Mouse (Mus musculus): ENCODE results near the gene 2700081O15Rik.

The 2700081O15Rik gene

GRCm38 (mm10) chr19:7420841-7421601 lies 3.6 kb downstream of the 2700081O15Rik start:
- DNase-seq (ENCODE audit: low spot score in 2 of 2): peak in 1 of 2 experiments; percentile 16

DNA sequence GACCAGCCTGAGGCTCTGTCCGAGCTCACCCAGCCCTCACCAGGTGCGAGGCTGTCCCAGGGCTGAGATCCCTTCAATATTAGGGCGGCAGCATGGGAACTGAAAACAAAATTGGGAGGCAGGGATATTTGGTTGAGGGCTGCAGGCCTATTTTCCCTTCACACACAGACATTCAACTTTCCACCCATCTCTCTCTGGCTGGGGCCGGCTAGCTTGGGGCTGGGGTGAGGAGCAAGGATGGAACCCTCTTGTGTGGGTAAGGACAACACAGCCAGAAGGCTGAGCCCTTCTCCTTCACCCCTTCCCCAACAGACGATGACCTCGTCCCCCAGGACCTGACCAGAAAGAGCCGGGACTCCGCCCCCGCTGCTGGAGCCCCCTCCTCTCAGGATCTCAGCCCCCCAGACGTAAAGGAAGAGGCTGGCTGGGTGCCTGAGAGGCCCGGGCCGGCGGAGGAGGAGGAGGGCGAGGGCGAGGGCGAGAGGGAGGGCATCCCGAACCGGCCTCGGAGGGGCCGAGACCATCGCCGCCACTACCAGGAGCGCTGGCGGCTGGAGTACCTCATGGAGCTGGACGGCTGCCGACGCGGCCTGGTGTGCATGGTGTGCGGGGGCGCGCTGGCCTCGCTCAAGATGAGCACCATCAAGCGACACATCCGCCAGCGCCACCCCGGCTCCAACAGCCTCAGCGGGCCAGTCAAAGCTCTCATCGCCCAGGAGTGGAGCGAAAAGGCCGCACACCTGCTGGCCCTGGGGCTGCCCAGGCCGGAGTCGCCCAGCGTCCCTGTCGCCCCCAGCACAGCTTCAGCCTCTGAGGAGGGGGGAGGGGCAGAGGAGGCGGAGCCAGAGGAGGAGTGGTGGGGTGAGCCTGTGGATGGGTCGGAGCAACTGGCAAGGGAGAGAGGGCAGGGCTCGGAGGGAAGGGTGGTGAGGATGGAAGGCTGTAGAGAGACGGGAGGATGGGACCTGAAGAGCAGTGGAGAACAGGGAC lies 4.5 kb downstream of the 2700081O15Rik start:
- DNase-seq (ENCODE audit: low spot score in 2 of 2): peak in 1 of 2 experiments; percentile 16

DNA sequence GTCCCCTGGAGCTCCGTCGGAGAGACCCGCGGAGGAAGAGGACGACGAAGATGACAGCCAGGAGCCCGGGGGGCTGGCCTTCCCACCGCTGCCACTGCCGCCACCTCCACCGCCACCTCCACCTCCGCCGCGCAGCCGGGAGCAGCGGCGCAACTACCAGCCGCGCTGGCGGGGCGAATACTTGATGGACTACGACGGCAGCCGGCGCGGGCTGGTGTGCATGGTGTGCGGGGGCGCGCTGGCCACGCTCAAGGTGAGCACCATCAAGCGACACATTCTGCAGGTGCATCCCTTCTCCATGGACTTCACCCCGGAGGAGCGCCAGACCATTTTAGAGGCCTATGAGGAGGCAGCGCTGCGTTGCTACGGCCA lies 5.2 kb downstream of the 2700081O15Rik start:
- no peak for DNase-seq (ENCODE audit: low spot score in 2 of 2)

- DNase-seq (ENCODE audit: low spot score in 2 of 2): peak; percentile 45 to 64
Observed at GRCm38 (mm10) chr19:7423028-7423655, 5.7 kb downstream of the 2700081O15Rik start.

GRCm38 (mm10) chr19:7423656-7424030 lies 6.2 kb downstream of the 2700081O15Rik start:
- no peak for DNase-seq (ENCODE audit: low spot score in 2 of 2)

- DNase-seq (ENCODE audit: low spot score in 2 of 2): no peak
Observed at GRCm38 (mm10) chr19:7424131-7424530, 6.7 kb downstream of the 2700081O15Rik start.

GRCm38 (mm10) chr19:7424590-7425397 lies 7.4 kb downstream of the 2700081O15Rik start:
- no peak for DNase-seq (ENCODE audit: low spot score in 2 of 2)

GRCm38 (mm10) chr19:7425398-7425775 lies 8.0 kb downstream of the 2700081O15Rik start:
- no peak for DNase-seq (ENCODE audit: low spot score in 2 of 2)

DNA sequence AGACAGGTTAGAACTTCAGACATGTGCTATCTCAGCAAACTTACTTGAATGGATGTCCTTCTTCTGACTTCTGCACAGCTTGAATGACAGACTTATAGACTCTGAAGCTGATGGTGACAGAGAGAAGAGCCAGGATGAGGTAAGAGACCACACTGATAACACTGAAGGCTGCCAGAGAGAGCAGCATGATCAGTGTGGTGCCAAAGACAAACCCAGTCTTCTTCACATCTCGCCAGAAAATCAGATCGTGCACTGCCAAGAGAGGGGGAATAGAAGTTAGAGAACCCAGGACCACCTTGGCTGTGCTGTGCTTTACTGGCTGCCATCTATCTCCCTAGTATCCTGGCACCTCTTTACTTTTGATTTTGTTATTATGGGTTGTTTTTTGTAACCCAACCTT lies 17.5 kb downstream of the 2700081O15Rik start:
- no peak for DNase-seq (ENCODE audit: low spot score in 2 of 2)

GRCm38 (mm10) chr19:7436061-7436970 lies 18.9 kb downstream of the 2700081O15Rik start:
- DNase-seq (ENCODE audit: low spot score in 2 of 2): no peak

DNA sequence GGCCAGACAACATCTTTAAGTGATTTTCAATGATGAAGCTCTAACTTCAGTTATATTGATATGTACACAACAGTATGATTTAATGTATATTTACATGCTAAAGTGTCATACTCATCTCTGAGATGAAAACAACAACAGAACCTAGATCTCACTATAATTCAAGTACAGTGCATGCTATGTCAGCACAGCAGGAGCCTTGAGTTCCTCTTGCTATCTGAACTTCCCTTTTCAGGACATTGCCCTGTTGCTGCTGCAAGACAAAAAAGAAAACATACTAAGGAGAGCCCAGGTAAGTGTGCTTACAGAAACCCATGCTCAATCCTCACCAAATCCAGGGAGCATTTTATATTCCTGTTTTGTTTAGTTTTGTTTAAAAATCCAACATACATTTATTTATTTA lies 20.9 kb downstream of the 2700081O15Rik start:
- no peak for DNase-seq (ENCODE audit: low spot score in 2 of 2)

- peak; percentile 54 to 78 for DNase-seq (ENCODE audit: low spot score in 2 of 2)
Observed at GRCm38 (mm10) chr19:7441493-7441892, 24.1 kb downstream of the 2700081O15Rik start.

DNA sequence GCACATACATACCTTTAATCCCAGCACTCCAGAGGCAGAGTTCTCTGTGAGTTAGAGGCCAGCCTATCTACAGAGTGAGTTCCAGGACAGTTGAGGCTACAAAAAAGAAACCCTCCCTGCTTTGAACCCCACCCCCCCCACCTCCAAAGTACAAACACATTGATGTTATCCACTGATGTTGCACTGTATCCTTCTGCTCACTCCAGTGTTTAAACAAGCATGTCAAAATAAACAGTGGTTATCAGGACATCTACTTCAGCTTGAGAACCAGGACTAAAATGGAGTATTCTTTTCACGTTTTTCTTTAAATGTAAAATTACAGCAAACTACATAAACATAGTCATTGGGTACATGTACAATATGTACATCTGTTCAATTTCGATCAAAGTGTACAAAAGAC lies 27.7 kb downstream of the 2700081O15Rik start:
- no peak for DNase-seq (ENCODE audit: low spot score in 2 of 2)

DNA sequence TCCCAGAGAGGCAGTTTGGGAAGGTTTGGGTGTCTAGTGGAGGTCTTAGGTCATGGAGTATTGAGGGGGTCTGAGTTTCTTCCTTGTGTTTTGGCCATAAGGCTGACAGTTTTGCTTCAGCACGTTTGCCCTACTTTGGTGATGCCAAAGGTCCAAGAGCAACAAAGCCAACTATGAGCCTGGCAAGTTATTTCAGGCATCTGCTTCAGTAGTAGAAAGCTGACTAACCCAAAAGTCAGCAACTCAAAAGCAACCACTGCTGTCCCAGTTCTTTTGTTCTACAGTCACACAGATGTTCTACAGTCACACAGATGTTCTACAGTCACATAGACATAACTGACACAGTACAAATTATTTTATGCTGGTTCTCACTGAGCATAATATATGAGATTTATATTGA lies 28.2 kb downstream of the 2700081O15Rik start:
- DNase-seq (ENCODE audit: low spot score in 2 of 2): no peak

DNA sequence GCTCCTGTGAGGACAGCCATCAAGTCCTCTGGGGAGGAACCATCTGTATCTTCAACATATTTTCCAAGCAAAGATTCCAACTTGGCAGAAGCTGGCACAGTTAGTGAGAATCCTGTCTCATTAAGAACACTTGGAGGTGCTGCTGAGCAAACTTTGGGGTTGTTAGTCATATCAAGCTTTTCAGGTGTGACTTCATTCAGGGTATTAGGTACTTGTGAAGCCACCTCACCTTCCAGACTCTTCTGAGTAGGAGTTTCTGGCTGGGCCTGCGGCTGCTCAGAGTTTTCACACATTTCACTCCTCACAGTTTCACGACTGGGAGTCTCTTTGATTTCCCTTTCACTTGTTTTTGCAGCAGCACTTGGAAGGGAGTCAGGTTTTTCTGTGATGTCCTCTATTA lies 39.4 kb downstream of the 2700081O15Rik start:
- DNase-seq (ENCODE audit: low spot score in 2 of 2): no peak

DNA sequence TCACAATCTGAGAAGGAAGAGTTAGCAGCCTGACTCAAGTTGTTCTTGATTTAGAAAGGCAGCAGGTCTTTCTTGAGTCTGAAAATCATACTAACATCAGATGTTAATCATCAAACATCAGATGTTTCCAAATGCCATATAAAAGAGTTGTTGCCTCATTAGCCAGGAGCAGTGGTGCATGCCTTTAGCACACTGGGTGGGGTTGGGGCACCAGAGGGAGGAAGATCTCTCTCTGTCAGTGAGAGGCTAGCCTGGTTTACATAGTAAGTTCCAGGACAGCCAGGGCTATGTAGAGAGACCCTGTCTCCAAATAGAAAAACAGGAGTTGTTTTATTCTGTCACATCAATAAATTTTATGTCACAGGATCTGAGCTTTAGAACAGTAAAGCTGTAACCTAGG lies 41.5 kb downstream of the 2700081O15Rik start:
- DNase-seq (ENCODE audit: low spot score in 2 of 2): no peak

- DNase-seq (ENCODE audit: low spot score in 2 of 2): no peak
Observed at GRCm38 (mm10) chr19:7459370-7459769, 41.9 kb downstream of the 2700081O15Rik start.

DNA sequence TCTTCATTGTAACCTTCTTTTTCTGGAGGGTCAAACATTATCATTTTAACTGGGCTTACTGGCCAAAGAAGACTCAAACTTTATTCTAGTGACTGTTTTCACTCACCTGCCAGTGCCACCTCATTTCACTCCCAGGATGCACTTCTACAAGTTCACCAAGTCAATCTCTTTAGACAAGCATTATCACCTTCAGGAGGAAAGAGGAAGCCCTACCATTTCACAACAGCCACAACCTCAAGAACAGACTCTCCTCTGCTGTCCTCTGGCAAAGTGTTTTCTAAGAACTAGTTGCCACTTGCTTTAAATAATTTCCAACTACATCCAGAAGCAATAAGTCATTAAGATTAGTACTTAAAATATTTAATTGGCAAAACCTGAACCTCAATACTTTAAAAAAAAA lies 50.5 kb downstream of the 2700081O15Rik start:
- no peak for DNase-seq (ENCODE audit: low spot score in 2 of 2)

DNA sequence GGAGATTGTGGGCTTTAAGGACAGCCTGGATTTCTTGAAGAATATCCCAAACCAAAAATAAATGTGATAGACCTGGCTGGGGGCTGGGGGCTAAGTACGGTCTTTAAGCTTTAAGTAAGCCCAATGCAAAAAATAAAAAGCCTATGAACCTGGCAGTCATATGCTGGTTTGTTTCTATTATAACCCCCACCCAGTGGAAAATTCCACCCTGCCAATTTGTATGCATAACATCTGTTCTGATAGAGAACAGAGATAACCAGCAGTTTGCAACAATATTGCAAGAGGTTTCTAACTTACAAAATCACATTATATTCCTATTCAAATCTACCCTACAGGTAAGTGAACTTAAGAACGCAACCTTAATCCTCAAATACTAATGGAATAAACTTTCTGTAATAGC lies 53.2 kb downstream of the 2700081O15Rik start:
- no peak for DNase-seq (ENCODE audit: low spot score in 2 of 2)
